Mouse (Mus musculus) thymus, adult 18-20 months (tissue): ENCODE data around the gene Pdcd7.

Source experiments
- DNase-seq, 2 experiments: peaks; one replicate each; pipeline ENCODE4 v3.0.0; 2022; ENCODE audit warnings: mixed read lengths in 2 of 2

Gene Pdcd7

DNA sequence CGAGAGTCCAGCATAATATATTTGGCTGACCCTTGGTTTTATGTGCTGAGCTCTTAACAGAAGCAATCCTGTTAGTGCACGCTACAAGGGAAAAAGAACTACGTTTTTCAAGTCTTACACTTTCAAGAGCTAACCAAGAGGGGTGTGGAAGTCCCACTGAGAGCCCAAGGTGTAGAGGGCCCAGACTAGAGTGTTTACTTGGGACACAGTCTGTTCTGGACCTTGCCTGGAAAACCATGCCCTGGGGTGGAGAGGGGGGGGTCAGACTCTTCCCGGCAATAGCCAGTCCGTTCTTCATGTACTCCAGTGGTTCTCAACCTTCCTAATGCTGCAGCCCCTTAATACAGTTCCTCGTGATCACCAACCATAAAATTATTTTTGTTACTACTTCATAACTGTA lies 54.0 kb downstream of the Pdcd7 start:
- no peak for DNase-seq

DNA sequence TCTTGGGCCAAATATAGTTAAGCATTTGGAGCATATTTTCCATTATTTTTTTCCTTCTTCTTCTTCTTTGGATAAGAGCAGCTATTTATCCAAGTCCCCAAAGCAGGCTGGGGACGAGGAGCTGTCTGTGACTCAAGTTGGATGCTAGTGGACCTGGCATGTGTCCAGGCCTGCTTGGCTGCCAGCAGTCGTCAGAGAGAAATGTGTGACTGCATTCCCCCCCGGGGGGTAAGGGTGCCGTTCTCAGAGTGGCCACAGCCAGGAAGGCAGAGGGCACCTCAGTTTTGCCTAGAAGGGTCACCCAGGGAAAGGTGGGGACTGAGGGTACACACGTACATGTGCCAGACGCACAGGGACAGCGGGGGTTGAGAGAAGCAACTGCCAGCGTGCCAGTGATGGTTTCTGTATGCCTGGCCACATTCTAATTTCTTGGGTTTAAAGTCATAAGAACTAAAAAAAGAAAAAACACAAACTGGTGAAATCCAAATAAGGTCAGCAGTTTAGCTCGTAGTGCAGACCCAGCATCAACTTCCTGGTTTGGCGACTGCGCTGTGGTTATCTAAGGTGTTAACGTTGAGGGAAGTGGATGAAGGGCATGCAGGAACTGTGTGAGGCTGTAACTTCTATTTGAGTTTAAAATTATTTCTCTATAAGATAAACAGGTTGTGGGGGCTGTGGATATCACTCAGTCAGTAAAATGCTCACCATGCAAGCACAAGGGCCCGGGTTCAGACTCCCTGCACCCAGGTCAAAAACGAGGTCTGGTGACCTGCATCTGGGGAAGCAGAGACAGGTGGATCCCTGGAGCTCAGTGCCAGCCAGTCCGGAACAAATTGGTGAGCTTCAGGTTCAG lies 58.7 kb downstream of the Pdcd7 start:
- DNase-seq, result no peak

DNA sequence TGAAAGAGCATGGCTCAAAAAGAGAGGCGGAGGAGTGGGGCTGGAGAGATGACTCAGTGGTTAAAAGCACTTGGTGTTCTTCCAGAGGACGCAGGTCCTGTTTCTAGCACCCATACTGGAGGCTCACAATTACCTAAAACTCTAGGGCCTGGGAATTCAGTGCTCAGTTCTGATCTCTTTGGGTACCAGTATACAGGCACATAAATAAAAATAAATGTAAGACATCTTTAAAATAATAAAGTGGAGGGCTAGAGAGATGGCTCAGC lies 59.2 kb downstream of the Pdcd7 start:
- no peak for DNase-seq

DNA sequence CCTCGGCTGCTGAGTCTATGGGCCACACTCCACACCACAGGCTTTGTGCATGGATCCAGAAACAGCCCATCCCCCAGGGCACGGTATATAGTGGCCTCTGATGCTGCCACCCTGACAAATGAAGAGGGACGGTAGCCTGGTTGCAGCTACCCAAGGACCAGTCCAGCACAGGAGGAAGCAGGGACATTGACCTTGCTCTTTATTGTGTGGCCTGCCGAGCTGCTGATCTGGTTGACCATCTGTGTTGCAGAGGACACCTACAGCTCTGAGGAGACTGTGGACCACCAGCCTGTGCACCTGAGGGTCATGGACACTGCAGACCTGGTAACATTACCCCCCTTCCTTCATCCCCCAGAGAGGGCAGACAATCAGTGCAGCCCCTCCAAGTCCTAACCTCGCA lies 61.4 kb downstream of the Pdcd7 start:
- no peak for DNase-seq

DNA sequence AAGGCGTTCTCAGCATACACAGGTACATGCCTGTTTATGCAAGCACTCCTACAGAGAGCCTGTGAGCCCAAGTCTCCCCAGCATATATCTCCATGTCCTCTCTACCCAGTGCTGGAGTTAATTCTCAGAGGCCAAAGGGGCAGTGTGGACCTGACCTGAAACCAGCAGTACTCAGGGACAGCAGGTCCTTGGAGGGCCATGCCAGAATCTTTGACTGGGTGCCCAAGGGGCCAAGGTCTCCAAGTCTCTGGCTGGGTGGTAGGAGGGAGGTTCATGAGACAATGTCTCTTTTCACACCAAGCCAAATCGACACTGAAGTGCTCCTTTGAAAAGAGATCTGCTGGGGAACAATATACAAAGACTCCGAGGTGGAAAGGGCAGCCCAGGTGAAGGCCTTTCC lies 62.0 kb downstream of the Pdcd7 start:
- no peak for DNase-seq

DNA sequence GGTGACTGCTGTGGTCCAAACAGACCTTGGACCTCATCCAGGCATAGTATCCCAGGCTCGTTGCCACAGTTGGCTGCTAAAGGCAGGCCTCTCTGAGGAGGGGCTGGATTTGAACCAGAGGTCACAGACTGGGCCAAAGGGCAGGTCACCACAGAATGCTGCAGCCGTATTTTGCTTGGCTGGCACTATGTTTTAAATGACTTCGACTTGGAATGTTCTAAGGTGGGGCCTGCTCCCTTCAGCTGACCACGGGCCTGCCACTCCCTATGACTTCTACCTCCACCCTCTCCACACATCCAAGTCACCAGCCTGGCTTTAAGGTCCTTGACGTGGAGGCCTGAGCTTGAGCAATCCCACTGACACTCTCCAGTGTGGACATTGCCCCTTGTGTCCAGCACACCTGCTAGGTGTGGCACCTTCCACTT lies 63.0 kb downstream of the Pdcd7 start:
- DNase-seq, result no peak
